Mouse (Mus musculus): ENCODE results near the gene Tuba8. TPM values are rescaled to one million over a fixed set of nuclear protein-coding genes. Genes with fewer than 3 reads are reported as not detected.

The Tuba8 gene
- polyA plus RNA-seq, 2 experiments from 2014 or later: 0.42 to 0.51 TPM

GRCm38 (mm10) chr6:121197807-121198365, 12.6 kb upstream of the Tuba8 start:
- no peak for ATAC-seq

GRCm38 (mm10) chr6:121200458-121200857, 10.0 kb upstream of the Tuba8 start:
- ATAC-seq: no peak

- ATAC-seq: no peak
Measured at GRCm38 (mm10) chr6:121202026-121202425, 8.5 kb upstream of the Tuba8 start.

GRCm38 (mm10) chr6:121206481-121206880, 4.0 kb upstream of the Tuba8 start:
- ATAC-seq: no peak

DNA sequence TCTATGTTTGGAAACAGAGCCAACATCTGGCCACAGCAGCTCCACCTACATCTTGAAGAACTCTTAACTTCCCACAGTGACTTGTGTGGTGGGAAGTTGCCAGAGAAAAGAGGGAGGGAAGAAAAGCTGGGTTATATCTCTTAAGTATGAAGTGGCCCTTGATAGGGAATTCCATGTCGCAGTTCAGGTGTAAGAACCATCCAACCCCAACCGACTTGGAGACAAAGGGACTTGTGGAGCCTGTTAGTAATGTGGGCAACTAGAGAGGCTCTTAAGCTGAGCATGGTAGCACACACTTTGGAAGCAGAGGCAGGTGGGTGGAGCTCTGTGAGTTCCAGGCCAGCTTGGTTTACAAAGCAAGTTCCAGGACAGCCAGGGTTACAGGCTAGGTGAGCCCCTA, 912 bp upstream of the Tuba8 start:
- ATAC-seq: no peak

- ATAC-seq: no peak
Measured at GRCm38 (mm10) chr6:121210926-121211289, 412 bp downstream of the Tuba8 start.

DNA sequence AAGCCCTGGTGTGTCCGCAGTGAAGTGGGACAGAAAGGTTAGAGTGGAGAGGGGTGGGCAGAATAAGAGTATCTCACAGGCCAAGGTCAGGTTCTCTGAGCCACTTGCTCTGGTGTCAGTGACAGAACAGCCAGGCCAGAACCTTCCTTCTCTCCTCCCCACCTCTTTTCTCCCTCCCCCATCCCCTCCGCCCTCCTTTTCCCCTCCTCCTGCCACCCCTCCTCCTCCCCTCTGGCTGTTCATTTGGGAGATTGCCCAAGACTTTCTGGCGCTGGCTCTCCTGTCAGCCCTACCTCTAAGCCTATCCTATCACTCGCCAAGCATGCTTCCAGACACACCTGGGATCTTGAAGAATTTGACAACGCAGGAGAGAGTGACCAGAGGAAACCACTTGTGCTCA, 1.2 kb downstream of the Tuba8 start:
- no peak for ATAC-seq

DNA sequence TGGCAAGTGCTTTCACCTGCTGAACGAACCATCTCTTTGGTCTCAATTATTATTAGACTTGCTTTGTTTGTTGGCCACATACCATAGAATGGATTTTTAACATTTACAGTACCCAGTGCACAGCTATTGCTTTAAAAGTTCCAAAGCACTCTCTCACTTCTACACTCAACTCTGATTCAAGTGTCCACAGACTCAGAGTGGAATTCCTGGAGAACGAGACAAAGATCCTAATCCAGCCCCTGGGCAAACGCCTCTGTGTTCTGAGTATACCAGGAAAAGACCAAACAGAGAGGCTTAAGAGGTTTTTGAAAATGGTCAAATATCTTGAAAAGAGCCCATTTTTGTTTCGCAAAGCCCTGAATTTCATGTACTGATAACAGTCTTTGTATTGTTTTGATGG, 2.5 kb downstream of the Tuba8 start:
- ATAC-seq: no peak

- ATAC-seq: no peak
Measured at GRCm38 (mm10) chr6:121214221-121214620, 3.7 kb downstream of the Tuba8 start.

DNA sequence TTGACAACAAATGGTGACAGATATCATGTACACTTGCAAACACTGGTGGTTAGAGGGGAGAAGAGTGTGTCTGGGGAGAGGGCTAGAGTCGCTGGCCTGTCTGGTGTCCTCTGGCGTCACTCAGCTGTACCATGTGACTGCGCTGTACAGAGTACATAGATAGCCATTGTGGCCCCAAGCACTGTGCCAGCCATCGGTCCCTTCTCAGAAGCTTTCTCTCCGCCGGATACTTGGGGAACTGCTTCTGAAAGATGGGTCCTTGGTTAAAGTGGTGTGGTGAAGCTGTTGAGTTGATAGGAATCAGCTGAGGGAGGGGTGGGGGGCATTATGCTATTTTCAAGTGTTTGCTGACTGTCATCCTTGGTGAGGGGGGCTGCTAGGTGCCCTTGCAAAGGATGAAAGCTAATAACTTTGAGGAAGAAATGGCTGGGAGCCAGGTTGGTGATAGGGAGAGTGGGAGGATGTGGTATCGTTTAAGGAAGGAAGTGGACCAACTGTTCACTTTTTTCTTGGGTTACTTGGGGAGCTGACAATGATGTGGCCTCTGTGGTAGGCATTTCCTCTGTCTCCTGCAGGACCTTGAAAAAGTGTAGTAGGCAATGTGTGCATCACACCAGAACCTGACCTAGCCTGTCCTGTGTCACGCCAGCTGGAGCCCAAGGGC, 4.3 kb downstream of the Tuba8 start:
- peak; percentile 53 for ATAC-seq

GRCm38 (mm10) chr6:121215336-121215735, 4.8 kb downstream of the Tuba8 start:
- no peak for ATAC-seq

- ATAC-seq: no peak
Measured at GRCm38 (mm10) chr6:121215896-121216295, 5.4 kb downstream of the Tuba8 start.

GRCm38 (mm10) chr6:121216589-121217255, 6.2 kb downstream of the Tuba8 start:
- no peak for ATAC-seq

- peak; percentile 81 for ATAC-seq
Measured at GRCm38 (mm10) chr6:121218002-121218401, 7.5 kb downstream of the Tuba8 start.

DNA sequence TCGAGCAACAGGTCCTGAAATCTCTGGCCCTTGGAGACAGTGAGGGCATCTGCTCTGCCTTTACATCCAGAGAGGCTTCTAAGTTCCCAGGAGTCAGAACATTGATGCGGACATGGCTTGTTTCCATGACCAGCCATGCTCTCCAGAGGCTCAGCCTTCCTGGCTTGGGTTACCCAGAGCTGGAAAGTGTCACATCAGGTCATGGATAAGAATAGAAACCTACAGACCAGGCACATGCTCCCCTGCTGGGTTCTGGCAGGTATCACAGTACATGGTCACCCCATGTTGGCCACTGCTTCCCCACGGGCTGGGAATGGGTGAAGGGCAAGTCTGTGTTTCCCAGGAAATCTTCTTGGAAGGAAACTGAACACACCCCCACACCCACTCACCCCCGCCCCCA, 8.9 kb downstream of the Tuba8 start:
- ATAC-seq: no peak

DNA sequence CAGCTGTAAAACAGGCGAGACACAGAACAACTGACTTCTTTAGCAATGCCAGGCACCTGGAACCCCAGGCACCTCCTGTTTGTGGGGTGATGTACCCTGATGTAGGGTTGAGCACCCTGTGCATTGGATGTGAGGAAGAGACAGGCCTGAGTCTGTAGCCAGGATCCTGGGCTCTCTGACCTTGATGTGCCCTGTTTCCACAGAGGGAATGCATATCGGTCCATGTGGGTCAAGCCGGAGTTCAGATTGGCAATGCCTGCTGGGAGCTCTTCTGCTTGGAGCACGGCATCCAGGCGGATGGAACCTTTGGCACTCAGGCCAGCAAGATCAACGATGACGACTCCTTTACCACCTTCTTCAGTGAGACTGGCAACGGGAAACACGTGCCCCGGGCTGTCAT, 9.7 kb downstream of the Tuba8 start:
- ATAC-seq: no peak

GRCm38 (mm10) chr6:121221876-121222597, 11.5 kb downstream of the Tuba8 start:
- ATAC-seq: no peak

GRCm38 (mm10) chr6:121223001-121223400, 12.5 kb downstream of the Tuba8 start:
- no peak for ATAC-seq

- ATAC-seq: no peak
Measured at GRCm38 (mm10) chr6:121224067-121224466, 13.6 kb downstream of the Tuba8 start.

- no peak for ATAC-seq
Measured at GRCm38 (mm10) chr6:121224993-121225392, 14.5 kb downstream of the Tuba8 start.

DNA sequence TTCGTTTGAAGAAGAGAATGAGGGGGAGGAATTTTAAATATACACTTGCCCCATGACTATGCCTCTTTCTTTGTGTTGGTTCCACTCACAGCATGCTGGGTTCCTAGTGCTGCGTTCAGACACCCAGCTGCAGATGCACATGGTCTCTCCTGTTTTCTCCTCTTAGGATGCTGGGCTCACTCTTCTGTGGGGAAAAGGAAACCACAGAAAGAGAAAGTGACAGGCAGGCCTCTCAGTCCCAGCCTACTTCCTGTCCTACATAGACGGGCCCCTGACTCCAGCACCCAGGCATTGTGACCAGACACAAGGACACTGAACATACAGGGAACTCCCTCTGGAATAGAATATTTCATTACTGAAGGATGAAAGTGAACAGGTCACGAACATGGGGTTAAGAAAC, 15.5 kb downstream of the Tuba8 start:
- ATAC-seq: peak; percentile 79

DNA sequence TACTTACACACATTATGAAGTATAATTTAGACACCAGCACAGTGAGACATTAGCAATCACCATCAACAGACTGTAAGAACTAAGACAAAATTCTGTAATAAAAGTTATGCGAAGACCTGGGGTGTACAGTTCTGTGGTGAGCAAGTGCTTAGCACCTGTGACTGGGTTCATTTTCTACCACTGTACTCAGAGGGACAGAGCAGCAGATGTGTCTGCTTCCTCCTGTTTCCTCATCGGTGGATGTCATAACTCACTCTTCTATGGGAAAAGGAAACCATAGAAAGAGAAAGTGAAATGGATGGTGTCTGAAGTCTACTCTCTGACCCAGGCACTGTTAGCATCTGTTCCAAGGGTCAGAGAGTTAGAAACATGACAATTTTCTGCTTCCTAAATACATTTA, 16.2 kb downstream of the Tuba8 start:
- no peak for ATAC-seq

DNA sequence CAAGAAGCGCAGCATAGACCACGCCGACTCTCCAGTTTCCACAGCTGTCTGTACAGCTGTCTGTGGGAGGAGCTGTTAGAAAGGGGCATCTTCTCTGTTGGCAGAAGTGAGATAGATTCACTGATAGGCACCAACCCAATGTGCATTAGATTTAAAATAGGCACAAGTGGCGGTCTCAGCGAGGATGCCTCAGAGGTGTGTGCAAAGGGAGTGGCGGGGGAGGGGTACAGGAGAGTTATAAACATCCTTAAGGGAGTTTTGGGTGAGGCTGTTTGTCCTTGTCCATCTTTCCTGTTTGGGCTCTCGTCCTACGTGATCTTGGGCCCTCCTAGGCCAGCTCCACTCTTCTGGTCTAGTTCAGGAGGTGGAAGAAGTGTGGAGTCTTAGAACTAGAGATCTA, 17.9 kb downstream of the Tuba8 start:
- ATAC-seq: peak; percentile 27

GRCm38 (mm10) chr6:121232652-121233051, 22.2 kb downstream of the Tuba8 start:
- no peak for ATAC-seq
